Comparison of ENCODE assay signal across 9 mouse cellular contexts in genomic region chr16:23109350-23110280, GRCm38 (mm10). TPM values are rescaled to one million over a fixed set of nuclear protein-coding genes. Genes with fewer than 3 reads are reported as not detected.
A peak's percentile ranks its signal among the peaks of the same experiment; 100 is the strongest.
DNase-seq lines count a peak whose midpoint lies in the region; ATAC-seq and TF ChIP-seq lines count a peak whose summit lies in the region.
"Had no signal": no experiment of that assay in that cellular context is flagged by ENCODE, and none has a peak within 500 bp of the region (broad histone marks: within the 10 kb centered on the region; RNA-seq: fewer than 3 reads in every experiment).

No protein-coding gene starts in this region.

- peaks cover 36% of the 10 kb centered on the region for H3K36me3 ChIP-seq in heart, embryonic 11.5 days (ENCODE audit: control insufficient read depth, insufficient read depth, low read length)
- peaks cover 65% of the 10 kb centered on the region for H3K36me3 ChIP-seq in ES-Bruce4 (ENCODE audit: control insufficient read depth, insufficient read depth, low read length, poor library complexity, severe bottlenecking)
- H3K36me3 ChIP-seq in forebrain, embryonic 16.5 days (ENCODE audit: control insufficient read depth, insufficient read depth), result peaks cover 36% of the 10 kb centered on the region
- peaks cover 51% of the 10 kb centered on the region for H3K36me3 ChIP-seq in liver, postnatal 0 days (replicated peaks; ENCODE audit: insufficient read depth, low read length)

- TF ChIP-seq POLR2A in ES-Bruce4 (IDR thresholded peaks at IDR 0.05; ENCODE audit: insufficient read depth, low read length), result no peak

- TF ChIP-seq EP300 in ES-Bruce4 (IDR thresholded peaks at IDR 0.05; ENCODE audit: insufficient read depth, low read depth, low read length), result no peak
- TF ChIP-seq EP300 in liver, postnatal 0 days (IDR thresholded peaks at IDR 0.05; ENCODE audit: low read depth), result no peak

- no peak overlapping the region for H3K27ac ChIP-seq in heart, embryonic 11.5 days (ENCODE audit: low read depth, low read length)
- H3K27ac ChIP-seq in ES-Bruce4 (ENCODE audit: insufficient read depth, low read length), result peak overlapping the region; percentile 99
- no peak overlapping the region for H3K27ac ChIP-seq in forebrain, embryonic 16.5 days (ENCODE audit: low read length)
- peak overlapping the region; percentile 96; the same call in 1 of the 2 replicates for H3K27ac ChIP-seq in liver, postnatal 0 days (ENCODE audit: low read depth)

- intact Hi-C loops in heart, postnatal 25 days (cut with DNase I), result loop anchor here (5.0 kb wide), 1 partner anchor 118 kb away; no protein-coding TSS in a partner anchor

- no peak for TF ChIP-seq CTCF in ES-Bruce4 (IDR thresholded peaks at IDR 0.05; ENCODE audit: low read depth, low read length)
- TF ChIP-seq CTCF in liver, postnatal 0 days (IDR thresholded peaks at IDR 0.05; ENCODE audit: low read depth), result no peak

- peak overlapping the region; percentile 91 for H3K4me3 ChIP-seq in heart, embryonic 11.5 days (ENCODE audit: low read depth, low read length)
- peak overlapping the region; percentile 90 for H3K4me3 ChIP-seq in ES-Bruce4 (ENCODE audit: low read depth, low read length)
- peak overlapping the region; percentile 100 for H3K4me3 ChIP-seq in forebrain, embryonic 16.5 days (replicated peaks; ENCODE audit: low read length)
- H3K4me3 ChIP-seq in liver, postnatal 0 days (ENCODE audit: low read depth, low read length), result peak overlapping the region; percentile 94

- peak overlapping the region; percentile 76 for H3K4me2 ChIP-seq in heart, embryonic 11.5 days
- H3K4me2 ChIP-seq in forebrain, embryonic 16.5 days (ENCODE audit: low read length), result peak overlapping the region; percentile 90
- H3K4me2 ChIP-seq in liver, postnatal 0 days (ENCODE audit: low read depth, low read length), result peak overlapping the region; percentile 89

- H3K4me1 ChIP-seq in heart, embryonic 11.5 days (ENCODE audit: control insufficient read depth, insufficient read depth, low read length), result peaks cover 14% of the 10 kb centered on the region
- no peaks in the 10 kb centered on the region for H3K4me1 ChIP-seq in ES-Bruce4 (ENCODE audit: control insufficient read depth, insufficient read depth, low read length)
- H3K4me1 ChIP-seq in forebrain, embryonic 16.5 days (replicated peaks; ENCODE audit: control insufficient read depth, insufficient read depth, low read length), result peaks cover 34% of the 10 kb centered on the region
- H3K4me1 ChIP-seq in liver, postnatal 0 days (ENCODE audit: insufficient read depth), result peaks cover 17% of the 10 kb centered on the region

- no peaks in the 10 kb centered on the region for H3K9me3 ChIP-seq in heart, embryonic 11.5 days (replicated peaks; ENCODE audit: control insufficient read depth, low read length)
- no peaks in the 10 kb centered on the region for H3K9me3 ChIP-seq in ES-Bruce4 (replicated peaks; ENCODE audit: control insufficient read depth, insufficient read depth, low read length, poor library complexity, severe bottlenecking)
- no peaks in the 10 kb centered on the region for H3K9me3 ChIP-seq in forebrain, embryonic 16.5 days (ENCODE audit: control insufficient read depth, low read length)
- no peaks in the 10 kb centered on the region for H3K9me3 ChIP-seq in liver, postnatal 0 days (ENCODE audit: low read length)

- H3K9ac ChIP-seq in heart, embryonic 11.5 days (ENCODE audit: low read depth, low read length), result peak overlapping the region; percentile 100
- H3K9ac ChIP-seq in ES-Bruce4 (ENCODE audit: low read depth, poor library complexity, severe bottlenecking), result peak overlapping the region; percentile 96
- peak overlapping the region; percentile 100 for H3K9ac ChIP-seq in forebrain, embryonic 16.5 days (replicated peaks; ENCODE audit: low read depth, low read length)
- H3K9ac ChIP-seq in liver, postnatal 0 days (replicated peaks), result peak overlapping the region; percentile 96

- DNase-seq in heart, postnatal 25 days (ENCODE audit: low spot score), result no peak
- no peak for DNase-seq in liver, postnatal 0 days
- no peak for DNase-seq in thymus, postnatal 36 days
- no peak for DNase-seq in thymus, postnatal 10 days (ENCODE audit: low spot score in 2 of 2)
- DNase-seq in frontal cortex, postnatal 14 days (ENCODE audit: low spot score in 2 of 2), result no peak
- DNase-seq: embryo, embryonic 11 days had no signal

- ATAC-seq in heart, embryonic 11.5 days (replicated peaks; ENCODE audit: insufficient number of reproducible peaks, low FRiP score, low TSS enrichment), result no peak
- no peak for ATAC-seq in forebrain, embryonic 16.5 days
- no peak for ATAC-seq in liver, postnatal 0 days

- no peaks in the 10 kb centered on the region for H3K27me3 ChIP-seq in heart, embryonic 11.5 days (ENCODE audit: control insufficient read depth, insufficient read depth, low read length)
- no peaks in the 10 kb centered on the region for H3K27me3 ChIP-seq in ES-Bruce4 (ENCODE audit: control insufficient read depth, insufficient read depth, low read length, poor library complexity, severe bottlenecking)
- H3K27me3 ChIP-seq in forebrain, embryonic 16.5 days (replicated peaks; ENCODE audit: control insufficient read depth, insufficient read depth, low read length), result no peaks in the 10 kb centered on the region
- no peaks in the 10 kb centered on the region for H3K27me3 ChIP-seq in liver, postnatal 0 days (ENCODE audit: insufficient read depth, low read length)

- WGBS in heart, embryonic 11.5 days (ENCODE audit: insufficient replicate concordance), result 64% methylated on average over 5 of the region's 5 CpGs
- WGBS in forebrain, embryonic 16.5 days, result 55% methylated on average over 5 of the region's 5 CpGs
- WGBS in liver, postnatal 0 days (ENCODE audit: insufficient replicate concordance), result 38% methylated on average over 5 of the region's 5 CpGs

RNA-seq across cellular contexts. Expression of gene Eif4a2, which starts 2.4 kb away (rescaled TPM):
- 205 and 223 TPM in 2 replicates for polyA plus RNA-seq in heart, embryonic 11.5 days (2014; fragmentation: Nextera tagmentation; extraction: Ambion mirVana)
- total RNA-seq in heart, postnatal 25 days (2021), result 100 to 1,000 TPM; 300 to 346 TPM
- 967 and 1,069 TPM in 2 replicates for polyA plus RNA-seq in ES-Bruce4 (2011; ENCODE audit: insufficient read depth, insufficient read length, low read depth, missing spikeins)
- polyA plus RNA-seq in forebrain, embryonic 16.5 days (2015; fragmentation: Nextera tagmentation; extraction: Ambion mirVana), result 378 and 390 TPM in 2 replicates
- 49.1 and 52.5 TPM in 2 replicates for polyA plus RNA-seq in liver, postnatal 0 days (2015; fragmentation: Nextera tagmentation; extraction: Ambion mirVana)

RNA-seq across cellular contexts. Expression of gene Rfc4, which starts 17.9 kb away (rescaled TPM):
- 106 and 117 TPM in 2 replicates for polyA plus RNA-seq in heart, embryonic 11.5 days (2014; fragmentation: Nextera tagmentation; extraction: Ambion mirVana)
- total RNA-seq in heart, postnatal 25 days (2021), result 1 to 10 TPM; 6.6 to 6.8 TPM
- polyA plus RNA-seq in ES-Bruce4 (2011; ENCODE audit: insufficient read depth, insufficient read length, low read depth, missing spikeins), result 71.2 and 73.8 TPM in 2 replicates
- 67.2 and 79.4 TPM in 2 replicates for polyA plus RNA-seq in forebrain, embryonic 16.5 days (2015; fragmentation: Nextera tagmentation; extraction: Ambion mirVana)
- polyA plus RNA-seq in liver, postnatal 0 days (2015; fragmentation: Nextera tagmentation; extraction: Ambion mirVana), result 54.3 and 59.4 TPM in 2 replicates

RNA-seq across cellular contexts. Expression of gene Adipoq, which starts 36.7 kb away (rescaled TPM):
- polyA plus RNA-seq in heart, embryonic 11.5 days (2014; fragmentation: Nextera tagmentation; extraction: Ambion mirVana), result 0.16 TPM in 1 of 2 replicates, not detected in the other
- 10 to 100 TPM in 1 of 2 experiments, 1 to 10 TPM in 1; 3.0 to 11.3 TPM for total RNA-seq in heart, postnatal 25 days (2021)
- not detected in 2 replicates for polyA plus RNA-seq in ES-Bruce4 (2011; ENCODE audit: insufficient read depth, insufficient read length, low read depth, missing spikeins)
- not detected in 2 replicates for polyA plus RNA-seq in forebrain, embryonic 16.5 days (2015; fragmentation: Nextera tagmentation; extraction: Ambion mirVana)
- polyA plus RNA-seq in liver, postnatal 0 days (2015; fragmentation: Nextera tagmentation; extraction: Ambion mirVana), result not detected in 2 replicates

RNA-seq across cellular contexts. Expression of gene Kng1, which starts 52.0 kb away (rescaled TPM):
- polyA plus RNA-seq in heart, embryonic 11.5 days (2014; fragmentation: Nextera tagmentation; extraction: Ambion mirVana), result 0.24 and 2.1 TPM in 2 replicates
- total RNA-seq in heart, postnatal 25 days (2021), result not detected
- polyA plus RNA-seq in ES-Bruce4 (2011; ENCODE audit: insufficient read depth, insufficient read length, low read depth, missing spikeins), result 1.1 TPM in 1 of 2 replicates, not detected in the other
- polyA plus RNA-seq in forebrain, embryonic 16.5 days (2015; fragmentation: Nextera tagmentation; extraction: Ambion mirVana), result not detected in 2 replicates
- polyA plus RNA-seq in liver, postnatal 0 days (2015; fragmentation: Nextera tagmentation; extraction: Ambion mirVana), result 5,182 and 5,316 TPM in 2 replicates

Comparison
In these comparisons a context has a peak if more than half of its experiments do, and no peak if none do; other contexts are left out.
1. H3K27ac ChIP-seq: peak in ES-Bruce4 (single experiment) and liver, postnatal 0 days (single experiment); none in heart, embryonic 11.5 days (single experiment) and forebrain, embryonic 16.5 days (single experiment).
2. Peak in every context shown above with its lines, with median percentiles within 50 percentile points of each other: H3K4me2 ChIP-seq, H3K4me3 ChIP-seq and H3K9ac ChIP-seq.